Mouse (Mus musculus) stomach, embryonic 15.5 days (tissue): ENCODE results near the gene Lmtk2. TPM values are rescaled to one million over a fixed set of nuclear protein-coding genes. Genes with fewer than 3 reads are reported as not detected.
A peak's percentile ranks its signal among the peaks of the same experiment; 100 is the strongest.

Experiments used
- ATAC-seq: fragments of 200-750 bp; cut with Nextera tagmentation; 2 replicates; pipeline ENCODE4 v1.8.0; 2017; ENCODE audit warnings: low read depth, moderate number of reproducible peaks, moderate TSS enrichment; ENCODE audit not compliant: insufficient read depth, low FRiP score
- H3K27ac ChIP-seq: fragments of 300-500 bp; sonication (generic); 2 replicates; pipeline ENCODE4 v1.5.1; 2015; ENCODE audit warnings: mild to moderate bottlenecking, inconsistent platforms
- H3K27me3 ChIP-seq: fragments of 300-500 bp; sonication (generic); replicated peaks from 2 replicates; pipeline ENCODE4 v1.6.1; 2015; ENCODE audit warnings: inconsistent platforms
- H3K36me3 ChIP-seq: fragments of 300-500 bp; sonication (generic); 2 replicates; pipeline ENCODE4 v1.6.1; 2015; ENCODE audit warnings: inconsistent platforms
- H3K4me1 ChIP-seq: fragments of 300-500 bp; sonication (generic); 2 replicates; pipeline ENCODE4 v1.6.1; 2015; ENCODE audit warnings: inconsistent platforms
- H3K4me2 ChIP-seq: fragments of 300-500 bp; sonication (generic); 2 replicates; pipeline ENCODE4 v1.6.1; 2015; ENCODE audit warnings: mild to moderate bottlenecking, inconsistent platforms
- H3K4me3 ChIP-seq: fragments of 300-500 bp; sonication (generic); replicated peaks from 2 replicates; pipeline ENCODE4 v1.5.1; 2015; ENCODE audit warnings: inconsistent platforms
- H3K9ac ChIP-seq: fragments of 300-500 bp; sonication (generic); 2 replicates; pipeline ENCODE4 v1.6.1; 2015; ENCODE audit warnings: inconsistent platforms
- H3K9me3 ChIP-seq: fragments of 300-500 bp; sonication (generic); 2 replicates; pipeline ENCODE4 v1.6.1; 2016; ENCODE audit warnings: inconsistent platforms
- WGBS: fragments of 180-500 bp; shearing (Covaris S2); methylation state at CpG from one replicate; pipeline ENCODE4 v1.1.7; 2015; 5-methylcytosine and 5-hydroxymethylcytosine counted together
- polyA plus RNA-seq: library from polyadenylated mRNA; unstranded; fragments of >200 nt; fragmentation: Nextera tagmentation; extraction: Ambion mirVana; gene quantifications from 2 replicates; pipeline ENCODE4 v1.2.1, GENCODE M21; 2015

Gene Lmtk2
- polyA plus RNA-seq, 1 experiment from 2014 or later: 6.3 TPM

DNA sequence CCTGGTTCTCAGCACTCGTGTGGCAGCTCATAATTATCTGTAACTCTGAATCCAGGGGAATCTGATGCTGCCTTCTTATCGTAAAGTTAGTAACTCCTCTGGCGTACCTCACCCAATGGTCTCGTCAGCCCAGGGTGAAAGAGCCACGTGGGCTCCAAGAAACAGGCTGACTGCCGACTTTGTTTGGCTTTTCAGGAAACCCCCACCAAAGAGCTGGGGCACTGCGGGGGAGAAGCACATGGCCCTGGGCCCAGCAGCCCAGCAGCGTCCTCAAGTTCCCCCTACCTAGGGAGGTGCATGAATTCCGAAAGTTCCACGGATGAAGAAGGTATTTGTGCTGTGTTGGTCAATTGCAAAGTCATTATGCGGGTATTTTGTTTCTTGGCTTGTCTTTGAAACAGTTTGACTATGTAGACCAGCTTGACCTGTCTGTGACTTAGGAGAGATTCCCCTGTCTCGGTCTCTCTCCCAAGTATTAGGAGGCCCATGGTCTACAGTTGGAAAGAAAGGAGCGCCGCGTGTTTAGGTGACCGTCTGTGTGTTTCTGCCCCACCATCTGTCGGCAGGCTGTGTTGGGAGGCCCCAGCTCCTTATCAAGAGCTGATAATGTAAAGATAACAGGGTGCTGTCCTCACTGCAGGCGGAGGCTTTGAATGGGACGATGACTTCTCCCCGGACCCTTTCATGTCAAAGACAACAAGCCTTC is 82.5 kb downstream of the Lmtk2 start:
- Histone ChIP-seq H3K9ac (no peak overlapping the region), H3K27me3 (no peaks in the 10 kb centered on the region), H3K9me3 (no peaks in the 10 kb centered on the region), H3K27ac (peak overlapping the region; percentile 59; the same call in 1 of the 2 replicates), H3K4me3 (no peak overlapping the region), H3K4me2 (0 out of 2 replicates have a peak overlapping the region, but pooled peaks have one; percentile 19), H3K36me3 (peaks cover 3% of the 10 kb centered on the region; the same call in 1 of the 2 replicates), H3K4me1 (peaks cover 4% of the 10 kb centered on the region; the same call in 1 of the 2 replicates)
- WGBS: 46% methylated on average over 20 of the region's 20 CpGs
- no peak for ATAC-seq

DNA sequence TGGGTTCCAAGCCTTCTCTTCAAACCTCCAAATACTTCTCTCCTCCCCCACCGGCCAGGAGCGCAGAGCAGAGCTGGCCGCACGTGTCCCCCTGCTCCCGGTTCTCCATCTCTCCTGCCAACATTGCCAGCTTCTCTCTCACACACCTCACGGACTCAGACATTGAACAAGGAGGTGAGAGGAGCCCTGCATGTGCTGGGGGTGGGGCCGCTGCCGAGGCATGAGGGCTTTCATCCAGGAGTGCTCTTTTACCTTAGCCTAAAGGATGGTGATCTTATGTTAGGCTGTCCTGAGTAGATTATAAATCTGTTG is 83.0 kb downstream of the Lmtk2 start:
- no peak overlapping the region for H3K4me2 ChIP-seq

DNA sequence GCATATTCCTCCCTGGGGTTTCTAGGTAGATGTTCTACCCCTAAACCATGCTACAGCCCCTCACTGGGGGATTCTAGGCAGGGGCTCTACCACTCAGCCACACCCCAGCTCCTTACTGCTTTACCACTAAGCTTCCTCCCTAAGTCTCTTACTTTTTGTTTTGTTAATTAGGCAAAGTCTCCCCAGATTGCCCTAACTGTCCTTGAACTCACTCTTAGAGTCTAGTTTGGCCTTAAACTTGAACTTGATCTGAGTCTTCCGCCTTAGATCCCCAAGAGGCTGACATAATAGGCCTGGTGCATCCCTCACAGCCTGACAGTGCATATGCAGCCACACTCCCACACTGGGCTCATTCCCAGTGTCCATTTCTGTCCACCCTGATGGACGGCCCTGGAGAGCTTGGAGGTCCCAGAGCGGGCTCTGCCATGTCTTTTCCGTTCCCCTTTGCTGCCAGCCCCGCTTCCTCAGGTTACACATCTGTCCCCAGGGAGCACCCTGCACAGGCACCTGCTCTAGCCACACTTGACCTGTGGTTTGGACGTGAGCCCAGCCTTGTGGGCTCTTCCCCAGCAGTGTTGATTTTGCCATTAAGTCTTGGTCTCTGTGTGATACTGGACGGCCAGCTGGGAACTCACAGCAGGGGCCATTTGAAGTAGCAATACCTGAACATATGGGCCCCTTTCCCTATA is 83.6 kb downstream of the Lmtk2 start:
- peaks cover 4% of the 10 kb centered on the region; the same call in 1 of the 2 replicates for H3K4me1 ChIP-seq
- peak overlapping the region; percentile 61 for H3K27ac ChIP-seq
- ATAC-seq: peak; percentile 86
- H3K36me3 ChIP-seq: peaks cover 8% of the 10 kb centered on the region; the same call in 1 of the 2 replicates
- 59% methylated on average over 7 of the region's 7 CpGs for WGBS
- no peaks in the 10 kb centered on the region for H3K9me3 ChIP-seq
- no peak overlapping the region for H3K4me3 ChIP-seq
- no peaks in the 10 kb centered on the region for H3K27me3 ChIP-seq
- H3K9ac ChIP-seq: no peak overlapping the region
- no peak overlapping the region for H3K4me2 ChIP-seq

More for the DNA sequence above, 83.0 kb downstream of the Lmtk2 start:
- no peak overlapping the region for H3K4me3 ChIP-seq
- ATAC-seq: no peak
- WGBS: 42% methylated on average over 8 of the region's 8 CpGs
- H3K9me3 ChIP-seq: no peaks in the 10 kb centered on the region
- H3K27ac ChIP-seq: peak overlapping the region; percentile 59
- no peaks in the 10 kb centered on the region for H3K27me3 ChIP-seq
- peaks cover 4% of the 10 kb centered on the region; the same call in 1 of the 2 replicates for H3K4me1 ChIP-seq
- no peak overlapping the region for H3K9ac ChIP-seq
- H3K36me3 ChIP-seq: peaks cover 4% of the 10 kb centered on the region; the same call in 1 of the 2 replicates

DNA sequence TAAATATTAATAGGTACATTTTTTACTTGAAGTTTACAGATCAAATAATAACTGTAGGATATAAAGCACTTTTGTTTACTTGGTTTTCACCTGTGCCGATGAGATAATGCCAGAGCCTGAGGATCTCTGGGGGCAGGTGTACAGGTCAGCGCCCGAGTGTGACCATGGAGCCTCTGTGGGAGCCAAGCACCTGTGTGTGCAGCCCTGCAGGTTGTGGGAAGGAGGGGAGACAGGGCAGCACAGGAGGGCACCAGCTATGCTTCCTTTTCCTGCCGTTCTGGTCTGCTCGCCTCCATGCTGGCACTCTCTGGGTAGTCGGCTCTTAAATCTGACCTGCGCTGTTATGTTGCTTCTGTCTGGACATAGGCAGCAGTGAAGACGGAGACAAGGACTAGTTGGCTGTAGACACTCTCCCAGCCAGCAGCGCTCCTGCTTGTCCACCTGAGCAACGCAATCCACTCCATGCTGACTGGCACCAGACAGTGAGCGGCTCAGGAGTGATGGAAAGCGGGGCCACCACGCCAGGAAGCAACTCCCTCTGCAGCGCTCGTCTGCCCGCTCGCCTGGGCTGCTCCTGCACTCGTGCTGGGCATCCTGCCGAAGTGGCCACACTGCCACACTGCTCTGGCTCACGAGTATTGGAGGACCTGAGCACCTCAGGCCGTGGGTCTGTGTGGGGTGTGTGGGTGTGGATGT is 84.3 kb downstream of the Lmtk2 start:
- Histone ChIP-seq H3K36me3 (peaks cover 8% of the 10 kb centered on the region; the same call in 1 of the 2 replicates), H3K4me2 (no peak overlapping the region), H3K27me3 (no peaks in the 10 kb centered on the region), H3K4me1 (peaks cover 7% of the 10 kb centered on the region), H3K27ac (peak overlapping the region; percentile 58; the same call in 1 of the 2 replicates), H3K9ac (no peak overlapping the region), H3K9me3 (no peaks in the 10 kb centered on the region), H3K4me3 (no peak overlapping the region)
- ATAC-seq: peak; percentile 75
- 81% methylated on average over 21 of the region's 21 CpGs for WGBS

DNA sequence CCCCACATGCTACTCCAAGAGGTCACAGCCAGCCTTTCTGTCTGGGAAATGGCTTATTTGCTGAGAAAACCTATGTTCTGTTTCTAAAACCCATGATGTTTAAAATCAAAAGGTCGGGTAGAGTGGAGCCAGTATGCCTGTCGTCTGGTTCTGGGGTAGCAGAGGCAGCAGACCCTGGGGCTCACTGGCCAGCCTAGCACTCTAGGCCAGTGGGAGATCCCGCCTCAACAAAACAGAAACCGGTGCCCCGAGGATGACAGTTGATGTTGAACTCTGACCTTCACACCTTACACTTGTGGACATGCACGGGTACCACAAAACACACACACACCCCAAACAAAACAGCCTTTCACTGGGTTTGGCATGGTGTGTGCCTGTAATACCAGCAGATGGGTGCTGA is 88.2 kb downstream of the Lmtk2 start:
- no peak overlapping the region for H3K4me2 ChIP-seq
- WGBS: 76% methylated on average over 6 of the region's 6 CpGs
- H3K4me1 ChIP-seq: peaks cover 16% of the 10 kb centered on the region
- H3K4me3 ChIP-seq: no peak overlapping the region
- no peaks in the 10 kb centered on the region for H3K27me3 ChIP-seq
- no peak overlapping the region for H3K9ac ChIP-seq
- peaks cover 8% of the 10 kb centered on the region; the same call in 1 of the 2 replicates for H3K36me3 ChIP-seq
- no peaks in the 10 kb centered on the region for H3K9me3 ChIP-seq
- no peak for ATAC-seq
- no peak overlapping the region for H3K27ac ChIP-seq

DNA sequence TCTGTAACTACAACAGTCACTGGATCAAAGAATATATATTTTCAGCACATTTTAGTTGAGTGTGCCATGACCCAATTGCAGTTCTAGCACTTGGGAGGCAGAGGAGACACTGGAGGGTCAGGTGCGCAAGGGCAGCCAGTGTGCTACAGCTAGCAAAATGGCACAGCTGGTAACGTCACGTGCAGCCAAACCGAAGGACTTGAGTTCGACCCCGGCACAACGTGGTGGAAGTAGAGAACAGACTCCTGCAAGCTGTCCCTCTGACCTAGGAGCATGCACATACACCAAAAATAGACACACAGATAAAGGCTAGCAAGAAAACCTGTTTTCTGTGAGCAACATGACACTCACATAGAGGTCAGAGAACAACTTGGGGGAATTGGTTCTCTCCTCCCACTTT is 89.1 kb downstream of the Lmtk2 start:
- H3K27ac ChIP-seq: peak overlapping the region; percentile 54; the same call in 1 of the 2 replicates
- no peak overlapping the region for H3K4me3 ChIP-seq
- peak overlapping the region; percentile 67; the same call in 1 of the 2 replicates for H3K4me2 ChIP-seq
- H3K9ac ChIP-seq: no peak overlapping the region
- H3K9me3 ChIP-seq: no peaks in the 10 kb centered on the region
- H3K36me3 ChIP-seq: peaks cover 8% of the 10 kb centered on the region; the same call in 1 of the 2 replicates
- peaks cover 16% of the 10 kb centered on the region for H3K4me1 ChIP-seq
- no peaks in the 10 kb centered on the region for H3K27me3 ChIP-seq
- 74% methylated on average over 7 of the region's 7 CpGs for WGBS
- ATAC-seq: no peak

DNA sequence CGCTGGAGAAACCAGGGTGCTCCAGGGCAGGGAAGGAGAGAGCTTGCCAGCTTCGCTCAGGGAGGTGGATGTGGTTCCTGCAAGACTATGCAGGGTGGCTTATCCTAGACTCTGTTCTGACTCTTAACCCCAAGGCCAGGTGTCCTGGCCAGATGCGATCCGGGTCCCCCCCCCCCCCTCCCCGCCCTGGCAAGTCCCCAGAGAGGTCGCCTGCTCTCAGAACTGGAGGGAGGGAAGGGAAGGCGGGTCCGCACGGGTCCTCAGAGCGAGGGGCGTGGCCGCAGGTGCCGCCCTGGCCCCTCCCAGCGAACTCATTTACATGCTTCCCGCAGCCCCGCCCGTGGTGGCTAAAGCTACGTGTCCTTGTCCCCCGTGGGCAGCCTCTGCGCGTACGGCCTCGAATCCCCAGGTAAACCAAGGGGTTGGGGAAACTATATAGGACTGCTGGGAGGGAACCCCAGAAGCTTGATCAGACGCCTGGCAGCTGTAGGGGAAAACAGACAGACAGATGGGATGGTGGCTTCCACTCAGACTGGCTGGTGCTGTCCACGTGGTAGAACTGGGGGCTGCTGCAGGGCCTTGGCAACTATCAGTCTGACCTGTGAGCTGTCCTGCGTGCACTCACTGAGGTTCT is 89.8 kb downstream of the Lmtk2 start, which contains the start of gene Bhlha15:
Bhlha15 (plus strand) TSS at position 337 of the 634 bp plus-strand sequence.
- Histone ChIP-seq H3K9me3 (no peaks in the 10 kb centered on the region), H3K27me3 (no peaks in the 10 kb centered on the region), H3K4me2 (peak within 1 kb of the TSS; percentile 67), H3K36me3 (peaks cover 8% of the 10 kb centered on the region; the same call in 1 of the 2 replicates), H3K4me1 (peaks cover 16% of the 10 kb centered on the region), H3K4me3 (peak within 1 kb of the TSS; percentile 31), H3K27ac (peak within 1 kb of the TSS; percentile 54; the same call in 1 of the 2 replicates), H3K9ac (no peak within 1 kb of the TSS)
- peak; percentile 76 for ATAC-seq
- 3% methylated on average over 22 of the region's 26 CpGs for WGBS

DNA sequence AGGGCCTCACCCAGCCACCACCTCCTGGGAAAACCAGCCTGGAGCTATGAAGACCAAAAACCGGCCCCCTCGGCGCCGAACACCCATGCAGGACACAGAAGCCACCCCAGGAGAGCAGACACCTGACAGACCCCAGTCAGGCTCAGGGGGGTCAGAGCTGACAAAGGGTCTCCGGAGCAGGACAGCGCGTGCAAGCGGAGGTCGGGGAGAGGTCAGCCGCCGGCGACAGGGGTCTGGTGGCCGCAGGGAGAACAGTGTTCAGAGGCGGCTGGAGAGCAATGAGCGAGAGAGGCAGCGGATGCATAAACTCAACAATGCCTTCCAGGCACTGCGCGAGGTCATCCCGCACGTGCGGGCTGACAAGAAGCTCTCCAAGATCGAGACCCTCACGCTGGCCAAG is 90.8 kb downstream of the Lmtk2 start:
- no peaks in the 10 kb centered on the region for H3K27me3 ChIP-seq
- no peak overlapping the region for H3K27ac ChIP-seq
- 0 out of 2 replicates have a peak, but pooled peaks cover 5% of the 10 kb centered on the region for H3K36me3 ChIP-seq
- peak overlapping the region; percentile 67; the same call in 1 of the 2 replicates for H3K4me2 ChIP-seq
- no peak for ATAC-seq
- 50% methylated on average over 23 of the region's 23 CpGs for WGBS
- H3K4me3 ChIP-seq: peak overlapping the region; percentile 31
- H3K4me1 ChIP-seq: peaks cover 16% of the 10 kb centered on the region
- no peaks in the 10 kb centered on the region for H3K9me3 ChIP-seq
- H3K9ac ChIP-seq: no peak overlapping the region

DNA sequence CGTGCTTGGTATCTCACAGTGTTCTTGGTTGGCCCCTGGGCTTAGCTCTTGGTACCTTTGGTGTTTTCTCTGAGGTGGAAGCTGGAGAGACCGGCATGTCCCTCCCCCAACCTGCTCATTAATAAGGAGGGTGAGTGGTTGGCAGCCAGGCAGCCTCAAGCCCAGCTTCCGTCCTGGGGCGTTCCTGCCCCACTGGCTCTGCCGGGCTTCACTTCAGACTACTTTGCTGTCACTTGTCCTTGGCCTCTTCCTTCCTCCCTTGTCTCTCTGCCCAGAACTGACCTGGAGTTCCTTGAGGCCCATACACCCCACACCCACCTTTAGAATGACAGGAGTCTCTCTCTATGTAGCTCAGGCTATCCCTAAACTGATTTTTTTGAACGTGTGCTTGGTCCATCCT is 92.4 kb downstream of the Lmtk2 start:
- H3K4me1 ChIP-seq: peaks cover 16% of the 10 kb centered on the region
- H3K4me2 ChIP-seq: 0 out of 2 replicates have a peak overlapping the region, but pooled peaks have one; percentile 2
- no peak overlapping the region for H3K27ac ChIP-seq
- H3K27me3 ChIP-seq: no peaks in the 10 kb centered on the region
- 72% methylated on average over 6 of the region's 6 CpGs for WGBS
- H3K36me3 ChIP-seq: 0 out of 2 replicates have a peak, but pooled peaks cover 5% of the 10 kb centered on the region
- H3K9me3 ChIP-seq: no peaks in the 10 kb centered on the region
- no peak overlapping the region for H3K9ac ChIP-seq
- ATAC-seq: no peak
- H3K4me3 ChIP-seq: no peak overlapping the region

DNA sequence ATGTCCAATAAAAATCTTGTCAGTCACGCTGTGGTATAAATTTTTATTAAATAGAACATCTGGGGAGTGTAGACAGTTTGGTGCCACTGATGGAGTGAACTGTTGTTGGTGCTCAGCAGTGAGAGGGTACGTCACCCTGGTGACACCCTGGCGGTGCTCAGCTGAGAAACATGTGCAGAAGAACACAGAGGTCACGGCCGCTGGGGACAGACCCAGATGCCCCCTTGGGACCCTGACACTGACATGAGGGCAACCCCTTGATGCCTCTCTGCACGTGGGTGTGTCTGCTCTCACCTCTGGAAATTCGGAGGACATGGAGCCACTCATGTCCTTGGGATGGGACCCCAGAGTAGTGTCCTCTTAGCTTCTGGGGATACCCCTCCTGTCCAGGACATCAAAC is 94.2 kb downstream of the Lmtk2 start:
- no peaks in the 10 kb centered on the region for H3K9me3 ChIP-seq
- no peak for ATAC-seq
- no peak overlapping the region for H3K9ac ChIP-seq
- no peak overlapping the region for H3K4me3 ChIP-seq
- no peak overlapping the region for H3K4me2 ChIP-seq
- 0 out of 2 replicates have a peak, but pooled peaks cover 3% of the 10 kb centered on the region for H3K36me3 ChIP-seq
- no peak overlapping the region for H3K27ac ChIP-seq
- no peaks in the 10 kb centered on the region for H3K27me3 ChIP-seq
- WGBS: 86% methylated on average over 7 of the region's 7 CpGs
- H3K4me1 ChIP-seq: peaks cover 15% of the 10 kb centered on the region

DNA sequence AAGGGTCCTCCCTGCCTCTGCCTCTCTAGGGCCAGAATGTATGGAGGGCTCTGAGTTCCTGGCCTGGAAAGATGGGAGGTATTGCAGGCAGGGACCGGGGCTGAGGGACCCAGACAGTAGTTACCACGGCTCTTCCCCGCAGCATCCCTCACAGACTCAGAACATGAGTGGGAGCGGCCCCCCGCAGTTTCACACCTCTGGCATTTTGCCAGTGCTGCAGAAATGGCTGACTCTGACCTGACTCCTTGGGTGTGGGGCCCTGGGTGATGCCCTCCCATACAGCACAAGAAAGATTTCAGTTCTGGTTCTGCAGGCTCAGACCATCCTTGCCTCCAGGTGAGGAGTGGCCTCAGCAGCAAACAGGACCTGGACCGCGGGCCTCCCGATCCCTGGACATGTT is 95.3 kb downstream of the Lmtk2 start:
- Histone ChIP-seq H3K36me3 (0 out of 2 replicates have a peak, but pooled peaks cover 3% of the 10 kb centered on the region), H3K4me3 (no peak overlapping the region), H3K4me2 (no peak overlapping the region), H3K27ac (no peak overlapping the region), H3K27me3 (no peaks in the 10 kb centered on the region), H3K9ac (no peak overlapping the region), H3K4me1 (peaks cover 3% of the 10 kb centered on the region; the same call in 1 of the 2 replicates), H3K9me3 (no peaks in the 10 kb centered on the region)
- 84% methylated on average over 8 of the region's 8 CpGs for WGBS
- ATAC-seq: no peak
